Mouse (Mus musculus): ENCODE data around the gene H2-M9.

H2-M9 gene

DNA sequence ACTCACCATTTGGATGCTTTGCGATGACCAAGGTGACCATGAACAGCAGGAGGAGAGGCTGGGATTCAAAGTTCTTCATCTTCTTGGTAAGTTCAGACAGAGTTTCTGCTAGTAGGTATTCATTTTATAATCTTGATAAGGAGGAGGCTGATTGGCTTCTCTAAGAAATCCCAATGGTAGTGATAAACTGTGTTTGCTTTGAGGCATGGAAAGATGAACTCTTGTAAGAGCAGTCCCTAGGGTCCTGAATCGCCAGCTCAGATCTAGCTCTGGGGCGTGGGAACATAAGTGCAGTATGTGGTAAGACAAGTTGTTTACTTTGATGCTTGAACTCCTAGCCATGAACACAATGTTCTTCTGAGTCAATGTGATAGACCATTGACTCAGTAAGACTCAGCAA is at the start of gene H2-M9:
Gene H2-M9 (minus strand): TSS at position 101 of the 400 bp plus-strand sequence.
- DNase-seq (ENCODE audit: low spot score), result no peak

DNA sequence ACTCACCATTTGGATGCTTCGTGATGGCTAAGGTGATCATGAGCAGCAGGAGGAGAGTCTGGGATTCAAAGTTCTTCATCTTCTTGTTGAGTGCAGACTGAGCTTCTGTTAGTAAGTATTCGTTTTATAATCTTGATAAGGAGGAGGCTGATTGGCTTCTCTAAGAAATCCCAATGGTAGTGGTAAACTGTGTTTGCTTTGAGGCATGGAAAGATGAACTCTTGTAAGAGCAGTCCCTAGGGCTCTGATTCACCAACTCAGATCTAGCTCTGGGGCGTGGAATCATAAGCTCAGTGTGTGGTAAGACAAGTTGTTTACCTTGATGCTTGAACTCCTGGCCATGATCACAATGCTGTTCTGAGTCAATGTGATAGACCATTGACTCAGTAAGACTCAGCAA is 29.7 kb upstream of the H2-M9 start, which contains the start of gene H2-M1:
Gene H2-M1 (minus strand): TSS at position 101 of the 400 bp plus-strand sequence.
- DNase-seq (ENCODE audit: low spot score), result no peak

All from urinary bladder, postnatal 14 days (tissue).